Mouse (Mus musculus): Measurements from ENCODE around the gene Nt5dc3. TPM values are rescaled to one million over a fixed set of nuclear protein-coding genes. Genes with fewer than 3 reads are reported as not detected.
A peak's percentile ranks its signal among the peaks of the same experiment; 100 is the strongest.

Nt5dc3 gene
- total RNA-seq, 2 experiments from 2014 or later, result 133 to 138 TPM

DNA sequence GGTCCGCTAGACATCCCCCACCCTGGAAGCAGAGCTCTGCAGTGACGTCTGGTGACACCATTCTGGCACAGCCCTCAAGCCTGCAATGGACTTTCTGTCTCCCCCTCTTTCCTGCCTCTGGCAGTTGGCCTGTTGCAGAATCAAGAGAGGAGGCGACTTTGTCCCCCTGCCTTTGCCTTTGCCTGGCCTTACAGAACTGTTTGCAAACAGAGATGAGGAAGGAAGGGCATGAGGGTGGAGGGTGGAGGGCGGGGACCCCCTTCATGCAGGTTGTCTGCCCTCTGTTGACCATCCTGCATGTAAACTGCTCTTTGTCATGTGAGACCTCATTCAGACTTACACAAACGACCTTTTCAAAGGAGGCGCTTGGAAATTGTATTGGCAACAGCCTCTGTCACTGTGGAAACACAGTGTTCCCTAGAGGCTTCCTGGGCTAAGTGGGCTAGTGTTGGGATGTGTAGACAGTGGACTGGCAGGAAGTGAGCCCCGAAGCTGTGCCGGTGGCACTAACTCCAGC lies 40.9 kb downstream of the Nt5dc3 start:
- peak; percentile 45 to 47 for DNase-seq

DNA sequence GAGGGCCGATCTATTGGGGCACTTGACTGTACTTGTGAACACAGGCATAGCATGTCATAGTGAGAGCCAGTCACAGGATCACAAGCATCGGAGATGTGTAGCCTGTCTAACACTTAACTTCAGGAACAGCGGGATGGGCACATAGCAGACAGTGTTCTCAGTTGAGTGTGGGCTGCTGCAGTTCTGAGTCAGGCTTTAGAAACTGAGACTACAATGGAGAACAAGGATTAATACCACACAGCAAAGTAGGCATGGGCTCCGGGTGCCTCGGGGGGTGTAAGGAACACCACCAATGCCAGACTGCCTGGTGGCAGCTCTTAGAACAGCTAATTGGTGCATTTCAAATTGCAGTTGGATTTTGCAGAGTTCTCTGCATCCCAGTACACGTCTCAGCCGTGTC lies 42.2 kb downstream of the Nt5dc3 start:
- no peak for DNase-seq

DNA sequence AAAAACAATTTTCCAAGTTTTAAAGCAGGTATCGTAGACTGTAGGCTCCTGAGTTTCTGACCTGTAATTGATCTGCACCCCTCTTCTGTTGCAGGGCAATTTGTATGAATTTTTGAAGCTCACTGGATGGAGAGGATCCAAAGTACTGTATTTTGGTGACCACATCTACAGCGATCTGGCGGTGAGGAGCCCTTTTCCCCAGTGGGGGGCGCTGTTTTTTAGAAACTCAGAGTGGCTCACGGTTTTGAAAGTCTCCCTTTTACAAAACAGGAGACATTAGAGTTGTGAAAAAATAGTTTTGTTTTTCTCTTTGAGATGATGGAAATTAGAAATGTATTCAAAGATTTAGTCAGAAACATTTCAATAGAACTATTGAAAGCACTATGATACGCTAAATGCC lies 45.3 kb downstream of the Nt5dc3 start:
- DNase-seq, result no peak

DNA sequence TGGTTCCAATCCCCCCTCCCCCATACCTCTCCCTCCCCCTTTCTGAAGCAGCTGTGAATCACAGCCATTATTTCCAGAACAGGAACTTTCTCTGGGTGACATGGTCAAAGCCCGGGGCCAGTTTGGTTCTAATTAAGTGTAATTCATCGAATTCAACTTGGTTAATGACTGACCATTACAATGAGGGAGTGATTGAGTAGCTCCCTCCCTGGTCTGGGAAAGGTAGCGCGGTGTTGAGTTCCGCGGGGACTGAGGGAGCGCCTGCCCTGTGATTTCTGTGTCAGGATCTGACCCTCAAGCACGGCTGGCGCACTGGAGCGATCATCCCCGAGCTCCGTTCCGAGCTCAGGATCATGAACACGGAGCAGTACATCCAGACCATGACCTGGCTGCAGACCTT lies 46.1 kb downstream of the Nt5dc3 start:
- no peak for DNase-seq

DNA sequence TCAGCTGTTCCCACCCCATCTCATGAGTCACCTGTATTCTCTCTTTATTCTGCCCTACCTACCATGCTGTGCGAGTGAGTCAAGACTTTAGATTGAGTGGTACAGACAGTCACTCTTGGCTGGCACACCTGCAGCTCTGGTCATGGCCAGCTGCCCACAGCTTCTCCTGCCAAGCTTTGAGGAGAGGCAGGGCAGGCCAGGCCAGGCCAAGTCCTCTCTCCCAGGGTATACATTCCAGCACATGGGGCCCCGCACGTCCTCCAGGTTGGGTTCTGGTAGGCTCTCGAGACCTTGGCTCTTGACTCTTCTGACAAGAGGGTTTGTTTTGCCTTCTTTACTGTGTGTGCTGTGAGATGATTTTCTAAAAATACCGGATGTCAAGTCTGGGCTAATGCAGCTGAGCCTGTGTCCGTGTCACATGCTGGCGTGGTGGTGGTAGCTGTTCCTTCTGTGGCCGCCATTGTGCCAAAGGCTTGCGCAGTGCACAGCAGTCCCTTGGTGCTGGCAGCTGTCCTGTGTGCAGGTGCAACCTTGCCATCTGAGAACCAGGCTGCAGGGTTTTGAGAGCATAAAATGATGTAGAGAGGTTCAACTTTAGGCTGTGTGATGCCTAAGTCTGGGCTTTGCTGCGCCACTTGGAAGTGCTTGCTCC lies 47.2 kb downstream of the Nt5dc3 start:
- DNase-seq, result no peak

DNA sequence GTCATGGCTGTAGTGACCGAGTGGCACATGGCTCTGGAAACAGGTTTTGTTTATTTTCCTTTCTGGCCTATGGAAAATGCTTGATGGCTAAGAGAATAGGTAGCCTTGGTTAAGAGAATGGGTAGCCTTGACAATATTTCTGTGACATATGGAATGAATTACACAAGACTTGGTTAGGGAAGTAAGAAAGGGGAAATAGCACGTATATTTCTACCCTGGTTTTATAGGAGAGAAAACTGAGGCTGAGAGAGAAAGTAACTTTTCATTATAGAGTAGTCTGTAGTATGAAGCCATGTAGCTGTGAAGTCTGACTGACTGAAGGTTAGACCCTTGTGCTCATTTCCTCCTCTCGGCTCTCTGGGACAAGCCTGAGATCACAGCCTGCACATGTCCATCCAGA lies 48.1 kb downstream of the Nt5dc3 start:
- no peak for DNase-seq

DNA sequence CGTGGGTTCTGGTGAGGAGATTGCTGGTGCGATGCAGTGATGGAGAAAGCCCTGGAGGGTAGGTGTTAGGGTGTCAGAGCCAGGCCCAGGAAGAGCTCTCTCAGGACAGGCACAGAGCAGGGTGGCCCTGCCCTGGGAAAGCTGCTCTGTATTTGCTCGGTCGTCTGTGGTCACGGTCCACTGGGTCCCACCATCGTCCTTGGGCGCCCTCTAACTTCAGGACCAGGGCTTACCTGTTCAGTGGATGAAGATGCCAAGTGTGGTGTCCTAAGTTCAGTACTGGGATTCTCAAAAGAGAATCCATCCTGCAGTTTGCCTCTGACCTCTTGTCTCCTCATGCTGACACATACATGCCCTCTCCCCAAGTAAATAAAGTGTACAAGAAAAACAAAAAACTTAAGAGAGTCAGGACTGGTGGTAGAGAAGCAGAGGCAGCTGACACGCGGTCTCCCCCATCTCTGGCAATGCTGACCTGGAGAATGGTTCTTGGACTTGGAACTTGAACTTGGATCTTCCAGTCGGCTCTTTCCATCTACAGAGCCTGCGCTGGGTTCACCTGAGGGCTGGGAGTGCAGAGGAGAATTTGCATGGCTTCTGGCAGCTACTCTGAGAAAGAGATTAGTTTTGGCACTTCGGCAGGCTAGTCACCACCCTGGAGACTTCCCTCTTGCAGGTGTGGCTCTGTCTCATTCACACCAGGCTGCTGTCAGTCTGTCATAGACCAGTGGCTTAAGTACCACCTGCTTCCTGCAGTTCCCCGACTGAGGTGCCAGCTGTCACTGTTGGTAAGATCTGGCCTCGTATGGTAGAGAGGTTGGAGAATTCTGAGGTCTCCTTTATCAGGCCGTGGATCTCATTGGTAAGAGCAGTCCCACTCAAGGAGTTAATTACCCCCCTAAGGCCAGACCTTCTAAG lies 49.7 kb downstream of the Nt5dc3 start:
- DNase-seq, result no peak

DNA sequence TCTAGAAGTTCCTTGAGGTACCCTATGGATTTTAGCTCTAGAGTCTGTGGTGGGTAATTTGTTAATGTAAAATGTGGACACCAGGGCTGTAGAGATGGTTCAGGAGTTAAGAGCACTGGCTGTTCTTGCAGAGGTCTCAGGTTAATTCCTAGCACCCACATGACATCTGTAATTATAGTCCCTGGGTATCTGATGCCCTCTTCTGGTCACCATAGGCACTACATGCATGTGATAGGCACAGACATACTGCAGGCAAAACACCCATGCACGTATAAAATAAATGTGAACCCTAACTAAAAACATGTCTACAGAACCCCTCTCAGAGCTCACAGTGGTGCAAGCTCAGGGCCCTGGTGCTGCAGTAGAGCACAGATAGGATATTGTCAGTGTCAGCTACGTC lies 50.7 kb downstream of the Nt5dc3 start:
- DNase-seq, result no peak

DNA sequence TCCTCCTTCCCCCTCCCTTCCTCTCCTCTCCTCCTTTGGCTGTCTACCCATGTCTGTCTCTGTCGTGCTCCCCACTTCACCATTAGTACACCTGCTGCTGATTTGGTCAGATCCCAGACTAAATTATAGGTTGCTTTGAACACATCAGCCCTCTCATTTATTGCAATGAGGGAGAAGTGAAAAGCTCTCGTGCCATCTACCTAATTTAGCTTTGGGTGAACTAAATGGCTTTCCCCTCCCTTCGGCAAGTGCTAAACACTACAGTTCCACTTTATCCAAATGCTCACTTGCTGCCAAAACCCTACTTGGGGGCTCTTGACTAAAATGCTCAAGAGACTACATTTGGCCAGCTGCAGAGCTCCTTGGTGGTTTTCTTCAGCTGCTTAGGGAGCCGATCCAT lies 58.0 kb downstream of the Nt5dc3 start:
- DNase-seq, result no peak

DNA sequence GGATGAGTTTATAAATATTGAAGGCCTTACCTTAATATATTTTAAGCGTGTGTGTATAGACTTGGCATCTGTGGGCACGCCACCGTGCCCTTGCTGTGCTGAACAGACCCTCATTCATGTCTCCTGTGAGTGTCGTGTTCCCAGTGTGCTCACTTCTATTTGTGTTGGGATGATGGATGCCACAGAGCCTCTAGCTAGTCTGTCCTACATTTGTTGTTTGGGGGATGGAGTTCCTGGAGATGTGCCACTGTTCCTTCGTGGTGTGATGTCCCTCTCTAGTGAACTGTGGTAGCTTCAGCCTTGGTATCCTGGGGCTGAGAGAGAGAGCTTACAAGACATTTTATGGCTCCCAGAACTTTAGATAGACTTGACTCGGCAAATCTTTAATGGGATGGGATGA lies 60.0 kb downstream of the Nt5dc3 start:
- DNase-seq, result no peak

DNA sequence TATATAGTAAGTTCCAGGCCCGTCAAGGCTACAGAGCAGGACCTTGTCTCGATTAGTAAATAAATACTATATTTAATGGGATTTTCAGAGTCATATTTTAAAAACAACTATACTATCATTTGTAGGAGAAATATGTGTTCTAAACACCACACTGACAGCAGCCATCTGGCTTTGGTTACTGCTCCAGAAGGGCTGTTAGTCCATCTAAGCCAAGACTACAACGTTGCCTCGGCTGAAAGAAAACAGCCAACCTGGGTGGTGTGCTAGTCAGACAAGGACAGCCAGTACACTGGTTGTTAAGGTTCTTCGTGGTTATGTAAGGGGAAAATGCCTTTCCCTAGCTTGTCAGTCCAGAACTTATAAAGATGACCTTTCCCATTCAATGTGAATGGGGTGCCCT lies 63.9 kb downstream of the Nt5dc3 start:
- no peak for DNase-seq

DNA sequence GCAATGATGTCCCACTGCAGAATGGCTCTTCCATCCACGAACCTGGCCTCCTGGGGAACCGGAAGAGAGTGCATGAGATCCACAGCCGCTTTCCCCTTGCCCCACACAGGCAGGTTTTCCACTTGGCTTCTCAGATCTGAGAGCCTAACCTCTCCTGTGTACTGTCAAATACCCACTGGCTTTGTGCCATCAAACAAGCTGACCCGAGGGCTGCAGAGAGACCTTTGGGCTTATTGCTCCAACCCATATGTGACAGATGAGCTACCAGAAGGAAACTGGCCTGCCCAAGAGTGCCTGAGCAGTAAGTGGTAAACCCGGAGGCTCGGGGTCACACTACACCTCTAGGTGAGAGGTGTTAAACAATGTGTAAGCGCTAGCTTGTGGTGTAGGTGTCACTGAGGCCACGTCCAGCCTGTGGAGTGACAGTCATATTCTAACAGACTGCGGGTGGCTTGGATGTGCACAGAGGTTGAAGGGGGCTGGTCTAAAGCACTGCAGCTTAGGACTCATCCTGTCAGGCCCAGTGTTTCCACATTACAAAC lies 68.2 kb downstream of the Nt5dc3 start:
- DNase-seq, result no peak

DNA sequence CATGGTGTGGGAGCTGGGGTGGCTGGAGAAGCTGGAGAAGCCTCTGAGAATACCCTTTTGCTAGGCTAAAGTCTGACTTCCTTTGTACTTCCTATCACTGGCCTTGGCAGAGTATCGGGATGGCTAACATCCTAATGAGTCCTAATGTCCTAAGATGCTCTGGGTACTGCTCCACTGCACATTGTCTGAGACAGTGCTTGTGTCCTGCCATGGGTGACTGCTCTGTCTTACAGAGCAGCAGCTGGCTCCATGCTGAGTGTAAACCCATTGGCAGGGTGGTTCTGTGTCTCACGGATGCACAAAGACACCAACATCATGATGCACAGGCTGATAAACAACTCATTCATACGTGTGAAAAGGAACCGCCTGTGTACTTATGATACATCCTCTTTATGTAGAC lies 70.3 kb downstream of the Nt5dc3 start:
- no peak for DNase-seq

DNA sequence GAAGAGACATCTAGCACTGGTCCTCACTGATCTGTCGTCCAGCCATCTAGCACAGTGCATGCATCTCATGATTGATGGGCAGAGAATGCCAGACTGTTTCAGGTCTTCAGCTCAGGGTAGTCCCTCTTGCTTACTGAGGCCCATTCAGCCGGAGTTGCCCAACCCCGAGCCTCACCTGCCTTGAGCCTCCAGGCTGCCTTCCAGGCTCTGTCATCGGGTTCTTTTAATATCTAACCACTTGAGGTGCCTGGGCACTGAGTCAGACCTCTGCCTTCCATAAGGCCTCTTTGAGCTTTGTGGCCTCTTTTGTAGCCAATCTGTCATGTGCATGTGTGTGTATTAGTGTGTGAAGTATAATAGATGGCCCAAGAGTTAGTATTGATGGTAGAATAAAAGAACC lies 70.7 kb downstream of the Nt5dc3 start:
- no peak for DNase-seq

DNA sequence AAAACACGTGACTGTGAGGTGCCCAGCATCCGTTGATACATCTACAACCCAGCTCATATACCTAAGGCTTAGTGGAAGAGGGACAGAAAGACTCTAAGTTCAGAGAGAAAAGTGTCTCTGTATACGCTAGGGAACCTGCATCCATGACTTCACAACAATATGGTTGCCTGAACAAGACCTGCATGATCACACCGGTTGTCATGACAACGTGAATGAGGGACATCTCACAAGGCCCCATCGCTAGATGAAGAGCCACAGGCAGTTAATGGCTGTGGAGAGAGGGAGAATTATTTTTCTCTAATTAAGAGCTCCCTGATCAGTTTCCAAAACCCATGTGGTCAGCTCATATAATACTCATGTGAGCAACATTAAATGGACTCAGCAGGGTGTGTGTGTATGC lies 73.4 kb downstream of the Nt5dc3 start:
- DNase-seq, result no peak

DNA sequence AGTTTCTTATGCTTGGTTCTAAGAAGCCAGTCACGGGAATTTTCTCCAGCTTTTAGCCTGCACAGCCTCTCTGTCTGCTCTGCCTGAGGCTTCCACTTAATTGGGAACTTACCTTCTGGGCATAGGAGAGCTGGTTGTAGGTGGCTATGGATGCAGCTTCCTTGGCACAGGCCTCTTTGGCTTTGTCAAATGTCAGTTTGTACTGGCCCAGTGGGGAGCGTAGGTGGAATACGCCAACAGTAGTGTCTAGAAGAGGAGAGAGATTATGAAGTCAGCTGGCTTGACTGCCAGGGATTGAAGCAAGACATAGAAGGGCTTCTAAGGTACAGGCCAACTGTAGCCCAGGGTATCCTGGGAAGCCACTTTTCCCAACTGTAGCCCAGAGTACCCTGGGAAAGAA lies 74.6 kb downstream of the Nt5dc3 start:
- no peak for DNase-seq

DNA sequence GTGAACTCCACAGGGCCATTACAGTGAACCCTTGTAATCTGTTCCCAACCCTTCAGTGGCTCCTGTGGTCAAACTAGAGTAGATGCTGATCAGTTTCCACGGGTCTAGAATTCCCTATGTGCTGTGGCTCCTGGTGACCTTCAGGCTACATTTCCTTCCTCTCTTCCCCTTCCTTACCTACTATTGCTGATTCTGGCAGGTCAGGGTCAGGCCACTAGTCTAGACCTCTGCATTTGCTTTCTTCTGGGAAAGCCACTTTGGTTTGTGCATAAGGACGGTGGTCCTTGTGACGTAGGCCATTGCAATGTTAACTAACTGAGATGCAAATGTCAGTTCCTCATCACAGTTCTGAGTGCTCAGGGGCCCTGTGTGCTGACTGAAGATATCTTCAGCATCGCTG lies 81.6 kb downstream of the Nt5dc3 start:
- no peak for DNase-seq

DNA sequence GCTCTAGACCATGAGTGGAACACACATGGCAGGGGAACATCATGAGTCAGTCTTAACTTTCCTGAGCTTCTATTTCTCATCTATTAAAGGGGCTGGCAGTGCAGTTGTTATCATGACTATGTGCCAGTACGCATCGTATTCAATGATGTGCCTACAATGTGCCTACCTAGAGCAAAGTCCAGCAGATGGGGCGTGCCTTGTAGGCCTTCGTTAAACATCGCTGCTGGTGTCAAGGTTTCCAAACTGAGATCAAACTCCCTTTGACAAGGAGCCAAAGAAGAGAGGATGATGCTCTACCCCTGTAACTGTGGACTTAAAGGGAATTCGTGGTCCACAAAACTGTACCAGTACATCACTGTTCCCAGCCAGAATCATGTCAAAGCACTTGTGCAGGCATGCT lies 83.7 kb downstream of the Nt5dc3 start:
- no peak for DNase-seq

DNA sequence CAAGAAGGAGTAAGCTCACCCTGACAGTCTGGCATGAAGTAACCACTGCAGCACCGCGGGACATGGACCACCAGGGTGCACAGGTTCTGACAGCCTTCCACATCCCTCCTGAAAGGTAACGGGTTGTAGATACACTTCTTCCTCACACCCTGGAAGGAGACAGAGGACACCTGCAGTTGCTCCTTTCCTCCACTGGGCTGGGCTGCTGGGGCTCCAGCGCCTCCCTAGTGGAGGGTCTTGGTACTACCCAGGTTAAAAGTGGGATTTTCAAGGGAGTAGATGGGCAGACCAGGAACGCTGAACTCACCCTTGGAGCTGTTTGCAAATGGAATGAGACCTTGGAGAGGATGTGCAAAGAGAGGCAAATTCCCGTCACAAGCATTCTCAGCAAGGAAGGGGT lies 84.6 kb downstream of the Nt5dc3 start:
- no peak for DNase-seq

DNA sequence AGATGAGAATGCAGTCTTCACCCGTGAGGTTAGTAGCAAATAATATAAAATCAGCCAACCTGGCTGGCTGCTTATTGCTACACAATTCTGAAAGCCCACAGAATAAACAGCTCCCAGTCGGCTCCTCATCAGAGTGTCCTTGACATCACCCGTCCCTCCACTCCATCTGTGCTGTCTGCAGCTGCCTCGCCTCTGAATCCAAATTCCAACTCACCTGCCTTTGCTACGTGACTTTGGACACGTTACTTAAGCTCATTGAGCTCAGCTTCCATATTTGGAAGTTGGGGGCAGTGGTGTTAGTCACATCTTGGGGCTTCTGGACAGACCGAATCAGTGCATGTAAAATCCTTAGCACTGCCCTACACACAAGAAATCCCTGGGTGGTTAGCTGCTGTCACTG lies 93.3 kb downstream of the Nt5dc3 start:
- DNase-seq, result no peak

DNA sequence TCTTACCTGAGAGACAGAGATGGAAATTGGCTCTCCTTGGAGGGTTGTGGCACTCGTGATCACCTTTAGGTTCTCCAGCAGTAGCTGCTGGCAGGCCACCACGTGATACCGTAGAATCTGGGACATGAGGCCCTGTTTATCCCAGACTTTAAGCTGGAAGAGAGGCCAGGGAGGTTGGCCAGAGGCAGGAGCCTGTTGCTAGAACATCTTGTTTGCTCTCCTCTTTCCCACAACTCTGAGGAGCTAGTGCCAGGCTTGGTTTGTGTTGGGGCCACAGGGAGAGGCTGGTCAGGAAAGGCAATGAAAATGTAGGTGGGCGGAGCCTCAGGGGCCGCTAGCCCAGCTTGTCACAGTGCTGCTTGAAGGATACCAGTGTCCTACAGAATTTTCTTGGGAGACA lies 93.8 kb downstream of the Nt5dc3 start:
- DNase-seq, result no peak

DNA sequence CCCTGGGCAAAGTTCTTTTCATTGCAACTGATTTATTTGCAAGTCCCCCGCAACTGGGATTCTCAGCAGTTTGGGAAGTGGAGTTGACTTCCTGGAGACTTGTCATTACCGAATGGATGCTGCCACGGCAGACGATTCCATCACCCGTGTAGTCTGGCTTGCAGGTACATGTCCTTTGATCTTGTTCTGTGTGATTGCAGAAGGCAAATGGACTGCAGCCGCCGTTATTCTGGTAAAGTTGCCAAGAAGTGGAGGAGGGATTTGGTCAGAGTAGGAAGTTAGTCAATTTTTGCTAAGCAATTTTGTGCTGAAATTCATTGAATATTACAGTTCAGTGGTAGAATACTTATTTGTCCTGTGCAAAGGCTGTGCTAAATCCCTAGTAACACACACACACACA lies 99.9 kb downstream of the Nt5dc3 start:
- DNase-seq, result no peak

DNA sequence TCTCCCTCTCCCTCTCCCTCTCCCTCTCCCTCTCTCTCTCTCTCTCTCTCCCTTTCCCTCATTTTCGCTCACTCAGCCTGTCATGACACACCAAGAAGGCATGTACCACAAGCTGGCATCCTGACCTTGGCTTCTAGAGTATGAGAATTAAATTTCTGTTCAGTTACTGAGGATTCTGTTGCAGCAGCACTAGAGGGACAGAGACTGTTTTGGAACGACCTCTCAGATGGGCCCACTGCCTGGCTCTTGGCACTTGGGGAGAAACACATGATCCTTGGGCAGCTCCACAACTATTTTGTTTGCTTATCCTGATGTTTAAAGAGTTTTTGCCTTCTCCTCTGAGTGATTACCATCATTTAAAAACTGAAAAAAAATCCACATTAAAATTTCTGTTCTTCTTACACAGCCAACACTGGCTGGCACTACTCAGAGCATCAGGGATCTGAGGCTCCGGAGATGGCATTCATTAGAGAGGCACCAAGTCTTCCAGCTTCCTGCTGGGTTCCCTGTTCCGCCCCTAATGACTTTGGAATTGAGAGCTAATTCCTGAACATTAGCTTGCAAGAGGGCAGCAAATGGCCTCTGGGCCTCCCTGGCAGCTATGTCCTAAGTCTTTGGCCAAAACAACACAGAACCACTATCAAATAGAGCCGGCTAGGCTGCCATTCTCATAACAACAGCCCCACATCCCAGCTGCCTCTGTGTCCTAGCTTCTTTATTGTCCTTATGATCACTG lies 101.4 kb downstream of the Nt5dc3 start:
- DNase-seq, result peak in 1 of 2 experiments; percentile 30

All from layer of hippocampus, postnatal 36 days (tissue).